Mouse (Mus musculus) CH12.LX (cell line): Measurements from ENCODE around the gene Dcaf6.

Experiments
- CHD1 ChIP-seq: IDR thresholded peaks from 2 replicates; pipeline ENCODE4 v1.6.1; 2012; ENCODE audit warnings: low read depth, low read length, improper control_type of control experiment, inconsistent platforms
- CHD2 ChIP-seq: IDR thresholded peaks from 2 replicates; pipeline ENCODE4 v1.6.1; 2011; ENCODE audit warnings: low read length, improper control_type of control experiment
- CTCF ChIP-seq, 2 experiments: IDR thresholded peaks in 1 of 2; conservative IDR thresholded peaks in 1 of 2; 2 replicates each; pipeline ENCODE4 v1.5.1; 2011 to 2012; ENCODE audit warnings: low read depth in 2 of 2, low read length in 2 of 2, improper control_type of control experiment in 1 of 2, inconsistent platforms in 1 of 2, mild to moderate bottlenecking in 1 of 2, moderate library complexity in 1 of 2
- EP300 ChIP-seq: IDR thresholded peaks from 2 replicates; pipeline ENCODE4 v1.6.1; 2011; ENCODE audit warnings: low read length, improper control_type of control experiment
- MAX ChIP-seq: IDR thresholded peaks from 2 replicates; pipeline ENCODE4 v1.6.1; 2011; ENCODE audit warnings: low read length, improper control_type of control experiment
- POLR2A ChIP-seq: IDR thresholded peaks from 2 replicates; pipeline ENCODE4 v1.6.1; 2011; ENCODE audit warnings: low read depth, mild to moderate bottlenecking, improper control_type of control experiment, low read length
- RAD21 ChIP-seq: IDR thresholded peaks from 2 replicates; pipeline ENCODE4 v1.6.1; 2011; ENCODE audit warnings: low read depth, mild to moderate bottlenecking, low read length, improper control_type of control experiment, moderate library complexity
- RCOR1 ChIP-seq: conservative IDR thresholded peaks from 2 replicates; pipeline ENCODE4 v1.6.1; 2012; ENCODE audit warnings: low read depth, mild to moderate bottlenecking, inconsistent platforms, low read length, improper control_type of control experiment
- ZC3H11A ChIP-seq: IDR thresholded peaks from 2 replicates; pipeline ENCODE4 v1.6.1; 2012; ENCODE audit warnings: low read depth, mild to moderate bottlenecking, inconsistent platforms, low read length, improper control_type of control experiment

DNA sequence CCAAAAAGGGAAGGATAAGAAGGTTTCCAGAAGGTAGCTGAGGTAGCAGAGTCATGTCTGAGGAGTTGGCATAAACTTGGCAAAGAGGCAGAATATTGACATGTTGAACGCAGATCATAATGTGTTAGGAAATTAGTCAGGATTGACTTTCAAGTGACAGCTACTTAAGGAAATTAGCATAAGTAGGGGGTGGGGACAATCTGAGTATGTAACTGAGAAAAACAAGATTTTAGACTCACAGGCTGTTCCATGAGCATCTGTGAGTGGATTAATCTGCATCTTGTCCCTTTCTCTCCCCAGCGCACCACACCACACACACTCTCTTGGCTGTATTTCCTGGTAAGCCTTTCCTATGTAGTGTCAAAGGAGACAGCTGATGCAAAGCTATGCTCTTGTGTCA, 158.7 kb downstream of the Dcaf6 start:
- TF ChIP-seq CTCF (conservative IDR thresholded peaks at IDR 0.05 in 1 of 2, IDR thresholded peaks at IDR 0.05 in 1 of 2; ENCODE audit: low read depth in 2 of 2, low read length in 2 of 2) (no peak), CHD2 (no peak), EP300 (no peak), ZC3H11A (no peak), POLR2A (no peak), CHD1 (no peak), RAD21 (no peak), MAX (no peak), RCOR1 (no peak)
